Mouse (Mus musculus) B cell, adult (primary cell): ENCODE measurements around the gene Gapdhs. TPM values are rescaled to one million over a fixed set of nuclear protein-coding genes. Genes with fewer than 3 reads are reported as not detected.

ENCODE experiments used
- total RNA-seq: library from RNA; stranded (reverse); gene quantifications from 4 replicates; pipeline ENCODE4 v1.2.4, GENCODE M21; 2023; ENCODE audit not compliant: inconsistent age

The Gapdhs gene
- not detected in 4 replicates for total RNA-seq

DNA sequence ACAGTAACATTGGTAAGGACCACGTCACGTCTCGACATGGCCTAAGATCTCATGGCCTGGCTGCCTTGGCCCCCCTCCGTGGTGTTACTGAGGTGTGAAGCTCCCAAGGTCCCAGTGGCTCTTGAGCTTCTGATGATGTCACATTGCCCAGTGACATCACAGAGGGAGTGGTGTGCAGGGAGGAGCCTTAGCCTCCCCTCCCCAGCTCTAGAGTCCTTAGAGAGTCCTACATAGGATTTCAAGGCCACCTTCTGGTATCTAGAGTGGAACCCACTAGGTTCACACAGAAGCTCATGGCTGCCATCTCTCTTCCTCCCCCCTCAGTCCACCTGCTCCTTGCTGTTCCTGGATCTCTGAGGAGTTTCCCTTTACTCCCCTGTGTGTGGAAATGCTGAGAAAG lies at the start of gene Gapdhs:
Gene Gapdhs, minus strand, starts transcription at position 65 of the 400 bp plus-strand sequence.

GRCm38 (mm10) chr7:30787377-30788022 lies 44.0 kb upstream of the Gapdhs start, which contains the start of gene Krtdap:
TSS of gene Krtdap (plus strand) at chr7:30787896.

GRCm38 (mm10) chr7:30763456-30763855 lies 20.0 kb upstream of the Gapdhs start, which contains the start of gene Dmkn:
TSS of gene Dmkn (plus strand) at chr7:30763756.

GRCm38 (mm10) chr7:30751086-30751669 lies 7.7 kb upstream of the Gapdhs start, which contains the start of gene Sbsn:
TSS of gene Sbsn (plus strand) at chr7:30751471.

DNA sequence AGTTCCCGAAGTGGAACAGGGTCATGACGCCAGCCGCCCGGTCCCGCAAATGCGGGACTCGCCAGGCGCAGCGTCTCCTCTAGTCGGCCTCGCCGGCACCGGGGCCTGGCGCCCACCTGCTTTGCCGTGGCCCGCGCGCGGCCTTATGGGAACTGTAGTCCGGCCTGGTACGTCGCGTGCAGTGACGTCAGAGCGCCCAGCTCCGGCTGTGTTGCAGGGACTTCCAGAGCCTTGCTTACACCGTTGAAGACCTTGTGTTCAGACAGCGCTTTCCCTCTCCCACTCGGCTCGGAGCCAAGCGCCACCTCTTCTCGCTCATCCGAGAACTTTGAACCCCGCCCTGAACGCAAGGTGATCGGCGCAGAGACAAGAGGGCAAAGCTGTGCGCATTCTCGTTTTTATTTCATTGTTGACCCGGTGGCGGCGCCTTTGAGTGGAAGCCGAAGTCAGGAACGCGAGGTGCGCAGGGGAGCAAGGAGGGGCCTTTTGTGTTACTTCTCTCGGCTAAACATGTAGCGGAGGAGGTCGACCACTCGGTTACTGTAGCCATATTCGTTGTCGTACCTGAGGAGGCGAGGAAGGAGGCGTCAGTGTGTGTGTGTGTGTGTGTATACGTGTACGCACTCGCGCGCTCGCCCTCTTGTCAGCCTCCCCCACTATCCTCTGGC lies 14.0 kb downstream of the Gapdhs start, which contains the start of gene Tmem147:
Gene Tmem147, minus strand, starts transcription at position 145 of the 668 bp plus-strand sequence.

DNA sequence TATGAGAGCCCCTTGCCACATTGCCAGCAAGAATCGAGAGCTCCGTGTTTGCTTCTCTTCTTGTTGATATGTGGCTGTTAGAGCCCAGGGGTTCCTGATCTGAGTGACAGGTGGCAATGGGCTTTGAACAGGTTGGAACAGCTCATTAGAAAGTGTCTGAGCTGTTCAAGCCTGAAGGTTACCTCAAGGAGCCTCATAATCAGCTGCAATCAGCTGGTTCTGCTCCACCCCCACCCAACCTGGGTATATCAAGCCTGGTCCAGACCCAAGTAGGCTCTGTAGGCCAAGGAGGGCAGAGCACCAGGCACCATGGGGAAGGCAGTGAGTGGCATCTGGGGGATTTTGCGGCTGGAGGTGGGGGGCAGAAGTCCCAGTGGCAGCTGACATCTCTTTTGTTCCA lies 31.5 kb downstream of the Gapdhs start, which contains the start of gene Atp4a:
Gene Atp4a, plus strand, starts transcription at position 268 of the 400 bp plus-strand sequence.

DNA sequence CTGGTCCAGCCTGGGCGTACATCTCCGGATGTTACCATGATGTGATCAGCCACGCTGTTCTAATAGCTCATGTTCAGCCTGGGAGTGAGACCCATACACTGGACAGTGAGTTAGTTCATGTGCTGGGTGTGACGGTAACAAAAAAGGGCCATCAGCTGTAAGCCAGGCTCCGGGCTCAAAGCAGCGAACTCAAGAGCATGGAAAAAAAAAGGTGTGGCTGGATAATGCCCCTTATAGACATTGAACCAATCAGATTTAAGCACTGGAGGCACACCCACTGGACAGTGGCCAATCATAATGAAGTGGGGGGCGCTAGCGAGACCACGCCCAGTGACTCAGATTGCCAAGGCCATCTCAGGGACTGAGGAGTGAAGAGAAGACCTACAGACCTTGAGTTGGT lies 44.9 kb downstream of the Gapdhs start, which contains the start of gene 2200002J24Rik:
Gene 2200002J24Rik, plus strand, starts transcription at position 338 of the 400 bp plus-strand sequence.

Other genes with a start within 250 kb of the Gapdhs start
- 11.3 to 15.9 TPM (median 12.8 TPM) in 4 replicates for gene Arhgap33, start 208.6 kb downstream of the Gapdhs start, total RNA-seq
- 1.6 to 3.7 TPM (median 2.0 TPM) in 4 replicates for gene Hspb6, start 191.5 kb downstream of the Gapdhs start, total RNA-seq
- 11.8 to 20.0 TPM (median 14.2 TPM) in 4 replicates for gene Proser3, start 191.4 kb downstream of the Gapdhs start, total RNA-seq
- 38.2 to 49.8 TPM (median 44.0 TPM) in 4 replicates for gene Lin37, start 183.8 kb downstream of the Gapdhs start, total RNA-seq
- 98.1 to 127 TPM (median 108 TPM) in 4 replicates for gene U2af1l4, start 180.4 kb downstream of the Gapdhs start, total RNA-seq
- 9.7 to 14.5 TPM (median 10.9 TPM) in 4 replicates for gene Gm49396, start 180.3 kb downstream of the Gapdhs start, total RNA-seq
- gene Psenen, start 180.1 kb downstream of the Gapdhs start, total RNA-seq, result 130 to 155 TPM (median 145 TPM) in 4 replicates
- gene Igflr1, start 178.3 kb downstream of the Gapdhs start, total RNA-seq, result 7.7 to 12.0 TPM (median 8.8 TPM) in 4 replicates
- gene Kmt2b, start 155.0 kb downstream of the Gapdhs start, total RNA-seq, result 95.8 to 120 TPM (median 111 TPM) in 4 replicates
- gene Zbtb32, start 144.8 kb downstream of the Gapdhs start, total RNA-seq, result 1.0 to 1.6 TPM (median 1.2 TPM) in 4 replicates
- 0.48 to 0.71 TPM (median 0.48 TPM) in 3 of 4 replicates, not detected in the other for gene Upk1a, start 130.8 kb downstream of the Gapdhs start, total RNA-seq
- 203 to 268 TPM (median 215 TPM) in 4 replicates for gene Cox6b1, start 117.5 kb downstream of the Gapdhs start, total RNA-seq
- not detected in 4 replicates for gene Etv2, start 107.8 kb downstream of the Gapdhs start, total RNA-seq
- 91.1 to 103 TPM (median 95.7 TPM) in 4 replicates for gene Rbm42, start 93.4 kb downstream of the Gapdhs start, total RNA-seq
- gene Haus5, start 78.7 kb downstream of the Gapdhs start, total RNA-seq, result 54.9 to 62.9 TPM (median 59.7 TPM) in 4 replicates
- gene Pmis2, start 72.1 kb downstream of the Gapdhs start, total RNA-seq, result not detected in 4 replicates
- not detected in 4 replicates for gene 2200002J24Rik, start 44.8 kb downstream of the Gapdhs start, total RNA-seq
- gene Atp4a, start 31.5 kb downstream of the Gapdhs start, total RNA-seq, result 0.30 to 1.6 TPM (median 0.54 TPM) in 4 replicates
- gene Tmem147, start 14.1 kb downstream of the Gapdhs start, total RNA-seq, result 43.1 to 54.2 TPM (median 51.1 TPM) in 4 replicates
- 2.7 to 5.7 TPM (median 2.9 TPM) in 4 replicates for gene Sbsn, start 7.8 kb upstream of the Gapdhs start, total RNA-seq
- not detected in 4 replicates for gene Dmkn, start 20.1 kb upstream of the Gapdhs start, total RNA-seq
- gene Krtdap, start 44.2 kb upstream of the Gapdhs start, total RNA-seq, result not detected in 4 replicates
- gene Ffar2, start 80.1 kb upstream of the Gapdhs start, total RNA-seq, result 11.4 to 15.1 TPM (median 13.7 TPM) in 4 replicates
- 0.84 to 1.7 TPM (median 1.0 TPM) in 4 replicates for gene Ffar3, start 112.5 kb upstream of the Gapdhs start, total RNA-seq
- 21.3 to 27.3 TPM (median 25.8 TPM) in 4 replicates for gene Ffar1, start 117.9 kb upstream of the Gapdhs start, total RNA-seq
- 1,045 to 1,202 TPM (median 1,120 TPM) in 4 replicates for gene Cd22, start 136.7 kb upstream of the Gapdhs start, total RNA-seq
- gene Mag, start 171.2 kb upstream of the Gapdhs start, total RNA-seq, result 0.21 to 0.26 TPM in 2 of 4 replicates, not detected in the others
- not detected in 4 replicates for gene Hamp2, start 181.0 kb upstream of the Gapdhs start, total RNA-seq
- gene Hamp, start 200.4 kb upstream of the Gapdhs start, total RNA-seq, result not detected in 4 replicates
- 124 to 171 TPM (median 156 TPM) in 4 replicates for gene Usf2, start 213.1 kb upstream of the Gapdhs start, total RNA-seq
- gene Lsr, start 229.8 kb upstream of the Gapdhs start, total RNA-seq, result 1.6 to 2.2 TPM (median 1.9 TPM) in 4 replicates
- 0.35 TPM in 1 of 4 replicates, not detected in the others for gene Fam187b, start 230.1 kb upstream of the Gapdhs start, total RNA-seq